Comparison of ENCODE assay signal across 23 mouse cellular contexts in the genomic region with DNA sequence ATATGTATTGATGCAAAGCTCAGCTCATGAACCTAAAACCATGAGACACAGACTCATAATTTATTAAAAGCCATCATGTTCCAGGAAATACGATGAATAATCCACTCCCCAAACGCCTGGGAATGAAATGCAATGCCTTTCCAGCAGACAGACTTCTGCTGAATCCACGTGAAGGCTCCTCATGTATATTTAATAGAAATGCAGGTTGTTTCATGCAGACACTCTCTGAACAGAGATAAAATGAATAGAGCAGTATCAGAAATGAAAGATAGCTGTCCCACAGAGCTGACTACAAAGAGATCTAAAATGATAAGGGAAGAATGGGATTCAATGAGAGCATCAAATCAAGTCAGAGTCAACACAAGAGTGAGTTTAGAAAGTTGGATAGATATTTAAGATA.
"Had no signal": no experiment of that assay in that cellular context is flagged by ENCODE, and none has a peak within 500 bp of the region (broad histone marks: within the 10 kb centered on the region; RNA-seq: fewer than 3 reads in every experiment).

No protein-coding gene starts in this region.

- H3K9ac ChIP-seq: heart, embryonic 13.5 days; heart, embryonic 15.5 days; hindbrain, embryonic 14.5 days; intestine, embryonic 15.5 days; limb, embryonic 12.5 days had no signal

- H3K4me1 ChIP-seq: heart, embryonic 13.5 days; heart, embryonic 15.5 days; intestine, embryonic 15.5 days; limb, embryonic 10.5 days; limb, embryonic 12.5 days had no signal

- H3K4me2 ChIP-seq: heart, embryonic 11.5 days; heart, embryonic 13.5 days; heart, embryonic 15.5 days; hindbrain, embryonic 14.5 days; intestine, embryonic 15.5 days; limb, embryonic 12.5 days had no signal

- H3K9me3 ChIP-seq: heart, embryonic 13.5 days; heart, embryonic 15.5 days; intestine, embryonic 15.5 days; limb, embryonic 10.5 days; limb, embryonic 12.5 days had no signal

- DNase-seq: gastrocnemius, adult 2 months; gastrocnemius, postnatal 10 days; gastrocnemius, postnatal 25 days; heart, adult 2 months; heart, postnatal 14 days; heart, postnatal 36 days; kidney, adult 18-20 months; kidney, adult 8-10 months; kidney, postnatal 10 days; kidney, postnatal 25 days; kidney, postnatal 4 days; liver had no signal

- H3K36me3 ChIP-seq: heart, embryonic 13.5 days; heart, embryonic 15.5 days; intestine, embryonic 15.5 days; limb, embryonic 10.5 days; limb, embryonic 12.5 days had no signal

- H3K27me3 ChIP-seq: heart, embryonic 13.5 days; heart, embryonic 15.5 days; intestine, embryonic 15.5 days; limb, embryonic 12.5 days had no signal

- H3K4me3 ChIP-seq: gastrocnemius, adult 2 months; heart, adult 2 months; heart, embryonic 13.5 days; heart, embryonic 15.5 days; intestine, embryonic 15.5 days; left cerebral cortex, adult 2 months; limb, embryonic 10.5 days; limb, embryonic 12.5 days had no signal

- H3K27ac ChIP-seq: gastrocnemius, adult 2 months; heart, adult 2 months; heart, embryonic 13.5 days; heart, embryonic 15.5 days; hindbrain, embryonic 14.5 days; intestine, embryonic 15.5 days; left cerebral cortex, adult 2 months; limb, embryonic 10.5 days; limb, embryonic 12.5 days had no signal

- ATAC-seq: hindbrain, embryonic 16.5 days; inflammation-experienced regulatory T-cells, adult 6 months; intestine, embryonic 15.5 days; intestine, postnatal 0 days had no signal
